Mouse (Mus musculus) hindbrain, embryonic 11.5 days (tissue): ENCODE data around the gene Dnajb1. TPM values are rescaled to one million over a fixed set of nuclear protein-coding genes. Genes with fewer than 3 reads are reported as not detected.
A peak's percentile ranks its signal among the peaks of the same experiment; 100 is the strongest.

ENCODE experiments used
- ATAC-seq: fragments of 200-750 bp; cut with Nextera tagmentation; 2 replicates; pipeline ENCODE4 v1.8.0; 2017; ENCODE audit warnings: mild to moderate bottlenecking, moderate TSS enrichment, moderate library complexity; ENCODE audit not compliant: low FRiP score
- DNase-seq: peaks from one replicate; pipeline ENCODE4 v3.0.0-alpha.2; 2015; ENCODE audit warnings: low spot score
- H3K27ac ChIP-seq: fragments of 300-500 bp; sonication (generic); 2 replicates; pipeline ENCODE4 v1.5.1; 2014; ENCODE audit warnings: mild to moderate bottlenecking, low read depth, low read length
- H3K27me3 ChIP-seq: fragments of 300-500 bp; sonication (generic); 2 replicates; pipeline ENCODE4 v1.6.1; 2014; ENCODE audit warnings: mild to moderate bottlenecking, low read length, moderate library complexity, mixed read lengths; ENCODE audit not compliant: control insufficient read depth, insufficient read depth
- H3K36me3 ChIP-seq: fragments of 300-500 bp; sonication (generic); 2 replicates; pipeline ENCODE4 v1.6.1; 2014; ENCODE audit warnings: mild to moderate bottlenecking, low read length, moderate library complexity, mixed read lengths; ENCODE audit not compliant: control insufficient read depth, insufficient read depth
- H3K4me1 ChIP-seq: fragments of 300-500 bp; sonication (generic); replicated peaks from 2 replicates; pipeline ENCODE4 v1.6.1; 2014; ENCODE audit warnings: low read length, mixed read lengths; ENCODE audit not compliant: control insufficient read depth, insufficient read depth
- H3K4me2 ChIP-seq: fragments of 300-500 bp; sonication (generic); replicated peaks from 2 replicates; pipeline ENCODE4 v1.6.1; 2014; ENCODE audit warnings: mild to moderate bottlenecking, low read depth, low read length
- H3K4me3 ChIP-seq: fragments of 300-500 bp; sonication (generic); 2 replicates; pipeline ENCODE4 v1.5.1; 2014; ENCODE audit warnings: low read depth, low read length
- H3K9ac ChIP-seq: fragments of 300-500 bp; sonication (generic); 2 replicates; pipeline ENCODE4 v1.6.1; 2014; ENCODE audit warnings: low read depth, low read length
- H3K9me3 ChIP-seq: fragments of 300-500 bp; sonication (generic); 2 replicates; pipeline ENCODE4 v1.6.1; 2016; ENCODE audit warnings: low read length; ENCODE audit not compliant: control insufficient read depth
- WGBS: fragments of 180-500 bp; shearing (Covaris S2); extraction: QIAGEN DNeasy Blood & Tissue Kit; methylation state at CpG from one replicate; pipeline ENCODE4 v1.1.7; 2014; 5-methylcytosine and 5-hydroxymethylcytosine counted together
- polyA plus RNA-seq: library from polyadenylated mRNA; unstranded; fragments of >200 nt; fragmentation: Nextera tagmentation; extraction: Ambion mirVana; gene quantifications from 2 replicates; pipeline ENCODE4 v1.2.1, GENCODE M21; 2014

Dnajb1 gene
- polyA plus RNA-seq = 66.1 and 66.7 TPM in 2 replicates

GRCm38 (mm10) chr8:83607661-83608397 is at the start of gene Dnajb1, which contains the start of gene Tecr:
Gene Dnajb1 (plus strand): TSS chr8:83608193.
Gene Tecr (minus strand): TSS chr8:83607971.
- no peaks in the 10 kb centered on the region for H3K9me3 ChIP-seq
- peak within 1 kb of the TSS; percentile 83 for H3K4me3 ChIP-seq
- peak; percentile 98 for ATAC-seq
- H3K27ac ChIP-seq = peak within 1 kb of the TSS; percentile 94
- peaks cover 7% of the 10 kb centered on the region for H3K4me1 ChIP-seq
- DNase-seq = peak; percentile 100
- no peaks in the 10 kb centered on the region for H3K27me3 ChIP-seq
- peak within 1 kb of the TSS; percentile 87 for H3K4me2 ChIP-seq
- under 1% methylated on average over 67 of the region's 69 CpGs for WGBS
- H3K9ac ChIP-seq = peak within 1 kb of the TSS; percentile 86
- peaks cover 12% of the 10 kb centered on the region for H3K36me3 ChIP-seq

- Histone ChIP-seq H3K9me3 (no peaks in the 10 kb centered on the region), H3K27ac (no peak overlapping the region)
Measured at GRCm38 (mm10) chr8:83562669-83563068, 45.3 kb upstream of the Dnajb1 start.

GRCm38 (mm10) chr8:83563246-83563645 is 44.7 kb upstream of the Dnajb1 start:
- Histone ChIP-seq H3K36me3 (no peaks in the 10 kb centered on the region), H3K4me3 (no peak overlapping the region), H3K27me3 (no peaks in the 10 kb centered on the region), H3K9me3 (no peaks in the 10 kb centered on the region), H3K9ac (no peak overlapping the region), H3K4me2 (no peak overlapping the region), H3K27ac (no peak overlapping the region), H3K4me1 (no peaks in the 10 kb centered on the region; the same call in 1 of the 2 replicates)
- 78% methylated on average over 4 of the region's 4 CpGs for WGBS
- ATAC-seq (no peak), DNase-seq (no peak)

More at GRCm38 (mm10) chr8:83562669-83563068, 45.3 kb upstream of the Dnajb1 start:
- Histone ChIP-seq H3K36me3 (no peaks in the 10 kb centered on the region), H3K4me3 (no peak overlapping the region), H3K4me1 (no peaks in the 10 kb centered on the region; the same call in 1 of the 2 replicates), H3K9ac (no peak overlapping the region), H3K27me3 (no peaks in the 10 kb centered on the region), H3K4me2 (no peak overlapping the region)
- 78% methylated on average over 3 of the region's 3 CpGs for WGBS
- DNase-seq (no peak), ATAC-seq (no peak)

GRCm38 (mm10) chr8:83565731-83566375 is 42.1 kb upstream of the Dnajb1 start:
- Histone ChIP-seq H3K4me1 (no peaks in the 10 kb centered on the region; the same call in 1 of the 2 replicates), H3K4me2 (no peak overlapping the region), H3K27me3 (no peaks in the 10 kb centered on the region), H3K27ac (no peak overlapping the region), H3K36me3 (no peaks in the 10 kb centered on the region), H3K4me3 (no peak overlapping the region), H3K9ac (no peak overlapping the region), H3K9me3 (no peaks in the 10 kb centered on the region)
- 74% methylated on average over 9 of the region's 9 CpGs for WGBS
- DNase-seq (peak; percentile 39), ATAC-seq (peak; percentile 48)

- H3K4me3 ChIP-seq = peak within 1 kb of the TSS; percentile 58
- H3K27me3 ChIP-seq = no peaks in the 10 kb centered on the region
- H3K27ac ChIP-seq = peak within 1 kb of the TSS; percentile 54
- no peaks in the 10 kb centered on the region for H3K9me3 ChIP-seq
- DNase-seq (peak; percentile 98), ATAC-seq (peak; percentile 92)
- H3K9ac ChIP-seq = peak within 1 kb of the TSS; percentile 68
- H3K36me3 ChIP-seq = no peaks in the 10 kb centered on the region
- 2% methylated on average over 48 of the region's 48 CpGs for WGBS
- no peaks in the 10 kb centered on the region; the same call in 1 of the 2 replicates for H3K4me1 ChIP-seq
- H3K4me2 ChIP-seq = peak within 1 kb of the TSS; percentile 85
Measured at GRCm38 (mm10) chr8:83566469-83567395, 41.3 kb upstream of the Dnajb1 start, which contains the start of gene Ndufb7. Gene Ndufb7 (plus strand): TSS chr8:83566671.

- WGBS = 53% methylated on average over 3 of the region's 3 CpGs
- Histone ChIP-seq H3K4me3 (peak overlapping the region; percentile 58), H3K9ac (peak overlapping the region; percentile 68; the same call in 1 of the 2 replicates), H3K36me3 (0 out of 2 replicates have a peak, but pooled peaks cover 2% of the 10 kb centered on the region), H3K27ac (no peak overlapping the region), H3K9me3 (no peaks in the 10 kb centered on the region), H3K27me3 (no peaks in the 10 kb centered on the region), H3K4me2 (peak overlapping the region; percentile 85), H3K4me1 (no peaks in the 10 kb centered on the region; the same call in 1 of the 2 replicates)
- DNase-seq = no peak
- ATAC-seq = no peak
Measured at GRCm38 (mm10) chr8:83567668-83568067, 40.3 kb upstream of the Dnajb1 start.

- Histone ChIP-seq H3K27ac (no peak overlapping the region), H3K4me2 (no peak overlapping the region), H3K4me1 (no peaks in the 10 kb centered on the region; the same call in 1 of the 2 replicates), H3K9me3 (no peaks in the 10 kb centered on the region), H3K4me3 (no peak overlapping the region), H3K36me3 (0 out of 2 replicates have a peak, but pooled peaks cover 3% of the 10 kb centered on the region), H3K27me3 (no peaks in the 10 kb centered on the region), H3K9ac (no peak overlapping the region)
- DNase-seq = no peak
- ATAC-seq = no peak
- WGBS = 83% methylated on average over 5 of the region's 5 CpGs
Measured at GRCm38 (mm10) chr8:83568128-83568527, 39.9 kb upstream of the Dnajb1 start.

- no peak for ATAC-seq
- H3K27ac ChIP-seq = no peak overlapping the region
- WGBS = 84% methylated on average over 5 of the region's 5 CpGs
- DNase-seq = no peak
- no peak overlapping the region for H3K9ac ChIP-seq
- no peaks in the 10 kb centered on the region for H3K27me3 ChIP-seq
- H3K36me3 ChIP-seq = 0 out of 2 replicates have a peak, but pooled peaks cover 5% of the 10 kb centered on the region
- H3K4me2 ChIP-seq = no peak overlapping the region
- H3K9me3 ChIP-seq = no peaks in the 10 kb centered on the region
- H3K4me3 ChIP-seq = no peak overlapping the region
- no peaks in the 10 kb centered on the region; the same call in 1 of the 2 replicates for H3K4me1 ChIP-seq
Measured at GRCm38 (mm10) chr8:83568755-83569154, 39.2 kb upstream of the Dnajb1 start.
